Mouse (Mus musculus): Measurements from ENCODE around the gene Kif18a. TPM values are rescaled to one million over a fixed set of nuclear protein-coding genes. Genes with fewer than 3 reads are reported as not detected.

Kif18a gene
- polyA plus RNA-seq (2012), result 1.0 and 1.3 TPM in 2 replicates

DNA sequence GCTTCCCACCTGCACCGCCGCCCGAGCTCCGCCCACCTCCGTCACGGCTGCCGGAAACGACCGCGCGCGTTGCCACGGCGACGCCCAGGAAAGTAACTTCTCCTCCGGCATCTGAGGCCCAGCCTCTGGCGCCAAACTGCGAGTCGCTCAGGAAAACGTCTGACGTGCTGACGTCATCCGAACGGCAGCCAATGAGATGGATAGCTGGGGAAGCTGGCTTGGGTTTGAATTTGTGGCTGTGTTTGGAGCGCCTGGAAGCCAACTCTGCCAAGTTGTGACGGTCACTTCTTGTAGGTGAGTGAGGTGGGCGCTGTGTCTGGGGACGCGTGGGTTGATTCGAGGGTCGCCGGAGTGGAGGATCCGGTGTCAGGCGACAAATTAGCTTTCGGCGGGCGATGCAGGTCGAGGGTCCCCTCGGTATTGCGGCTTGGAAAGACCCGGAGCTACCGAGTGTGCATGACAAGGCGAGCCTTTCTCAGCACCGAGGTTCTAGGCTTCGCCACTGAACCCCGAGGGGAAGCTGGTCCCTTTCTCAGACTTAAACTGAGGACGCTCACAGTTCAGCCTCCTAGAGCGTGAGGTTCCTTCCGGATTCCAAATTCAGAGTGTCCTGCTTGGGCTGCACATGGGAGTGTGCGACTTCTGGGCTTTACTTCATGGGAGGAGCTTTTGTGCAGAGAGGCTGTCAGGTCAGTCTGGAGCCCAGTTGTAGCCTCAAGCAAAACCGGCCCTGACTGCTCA is at the start of gene Kif18a, which contains the start of gene Mettl15:
Gene Kif18a (plus strand): TSS at position 139 of the 741 bp plus-strand sequence.
Gene Mettl15 (minus strand): TSS at position 149 of the 741 bp plus-strand sequence.
- no peak for TF ChIP-seq GATA1 (IDR thresholded peaks at IDR 0.05; ENCODE audit: low read length)

- TF ChIP-seq GATA1 (IDR thresholded peaks at IDR 0.05; ENCODE audit: low read length), result no peak
Measured at GRCm38 (mm10) chr2:109233876-109234275, 46.7 kb upstream of the Kif18a start.

DNA sequence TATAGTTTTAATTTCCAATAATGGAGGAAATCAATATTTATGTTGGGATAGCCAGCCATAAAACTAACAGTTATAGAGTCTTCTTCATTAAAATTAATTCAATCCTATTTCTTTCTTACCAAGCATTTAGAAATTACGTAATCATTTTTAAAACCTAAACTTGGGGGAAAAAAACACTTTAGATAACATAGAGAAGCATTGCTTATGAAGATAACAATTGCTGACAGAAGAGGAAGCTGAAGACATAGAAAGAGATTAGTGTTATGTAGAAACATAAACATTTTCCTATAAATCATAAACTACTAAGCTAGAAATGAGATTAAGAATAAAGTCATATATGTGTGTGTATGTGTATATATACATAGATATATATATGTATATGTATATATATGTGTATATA is 44.8 kb upstream of the Kif18a start:
- no peak for TF ChIP-seq GATA1 (IDR thresholded peaks at IDR 0.05; ENCODE audit: low read length)

DNA sequence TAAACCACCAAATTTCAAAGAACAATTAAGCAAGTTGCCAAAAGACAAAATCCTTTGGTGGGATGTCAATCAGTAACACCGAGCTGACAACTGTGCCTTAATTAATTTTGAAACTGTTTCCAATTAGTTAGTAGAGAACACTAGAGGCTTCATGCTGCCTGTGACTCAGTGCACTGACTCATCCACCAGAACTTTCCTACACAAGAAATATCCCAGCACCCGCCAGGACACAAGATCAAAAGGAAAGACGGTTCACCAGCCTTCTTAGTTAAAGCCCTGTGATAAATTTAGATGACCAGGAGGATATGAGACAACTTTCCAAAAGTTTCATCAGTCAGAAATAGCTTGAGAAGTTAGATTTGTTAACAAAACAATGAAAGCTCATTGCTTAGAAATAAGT is 38.6 kb upstream of the Kif18a start:
- no peak for TF ChIP-seq GATA1 (IDR thresholded peaks at IDR 0.05; ENCODE audit: low read length)

DNA sequence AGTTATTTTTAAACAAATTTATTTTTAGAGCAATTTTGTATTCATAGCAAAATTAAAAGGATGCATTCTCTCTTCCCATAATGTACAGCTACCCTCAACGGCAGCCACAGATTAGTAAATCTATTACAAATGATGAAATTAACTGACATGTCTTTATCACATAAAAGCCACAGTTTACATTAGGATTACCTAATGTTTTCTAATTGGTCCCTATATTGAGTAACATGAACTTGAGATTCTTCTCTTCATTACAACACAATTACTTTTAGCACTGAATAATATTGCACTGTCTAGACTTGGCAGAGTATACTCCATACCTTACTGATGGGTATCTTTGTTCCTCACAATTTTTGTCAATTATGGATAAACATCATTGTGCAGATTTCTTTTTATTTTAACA is 17.8 kb upstream of the Kif18a start:
- TF ChIP-seq GATA1 (IDR thresholded peaks at IDR 0.05; ENCODE audit: low read length), result no peak

DNA sequence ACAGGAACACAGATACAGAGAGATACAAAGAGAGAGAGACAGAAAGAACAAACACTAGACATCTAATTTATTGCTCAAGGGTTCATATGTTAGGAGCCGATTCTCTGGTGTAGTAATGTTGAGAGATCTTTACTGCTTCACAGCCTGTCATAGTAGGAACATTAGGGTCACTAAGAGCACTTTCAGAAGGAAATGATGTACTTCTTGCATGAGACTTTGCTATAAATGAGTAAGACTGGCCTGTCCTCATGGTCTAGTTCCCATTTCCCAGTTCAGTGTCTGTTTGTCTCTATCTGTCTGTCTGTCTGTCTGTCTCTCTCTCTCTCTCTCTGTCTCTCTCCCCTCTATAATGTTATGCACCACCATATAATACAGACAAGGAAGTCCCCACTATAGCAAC is 7.4 kb upstream of the Kif18a start:
- TF ChIP-seq GATA1 (IDR thresholded peaks at IDR 0.05; ENCODE audit: low read length), result no peak

DNA sequence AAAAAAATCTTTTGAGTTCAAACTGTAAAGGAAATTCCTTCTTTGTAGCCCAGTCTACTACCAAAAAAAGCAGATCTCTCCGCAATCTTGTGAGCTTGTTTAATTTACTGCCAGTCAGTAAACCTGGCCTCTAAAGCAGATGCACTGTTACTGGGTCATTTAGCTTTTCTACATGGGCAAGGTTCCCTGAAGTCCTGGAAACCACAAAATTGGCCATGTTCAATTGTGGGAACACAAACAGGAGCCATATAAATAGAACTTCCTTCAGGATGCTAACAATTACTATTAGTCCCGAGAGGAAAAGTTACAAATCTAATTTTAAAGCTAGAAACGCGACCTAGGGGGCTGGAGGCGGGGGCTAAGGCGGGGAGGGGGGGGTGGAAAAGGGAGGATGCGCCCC is 2.9 kb upstream of the Kif18a start:
- TF ChIP-seq GATA1 (IDR thresholded peaks at IDR 0.05; ENCODE audit: low read length), result no peak

DNA sequence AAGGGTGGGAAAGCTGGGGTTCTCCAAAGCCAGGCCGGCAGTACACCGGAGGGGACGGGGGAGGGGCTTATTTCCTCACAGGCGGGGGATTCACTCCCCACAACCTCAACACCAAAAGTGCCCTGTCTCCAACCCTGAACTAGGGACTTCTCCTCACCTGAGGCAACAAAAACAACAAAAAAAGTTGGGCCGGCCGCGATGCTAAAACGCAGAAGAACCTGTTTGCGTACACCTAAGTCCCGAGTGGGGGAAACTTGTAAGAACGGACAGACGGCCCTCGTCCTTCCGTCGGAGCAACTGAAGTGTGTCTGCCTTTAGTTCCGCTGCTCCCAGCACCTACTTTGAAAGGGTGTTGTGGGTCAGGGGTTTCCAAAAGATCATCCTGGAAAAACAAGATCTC is 2.5 kb upstream of the Kif18a start:
- TF ChIP-seq GATA1 (IDR thresholded peaks at IDR 0.05; ENCODE audit: low read length), result no peak

GRCm38 (mm10) chr2:109280272-109280599 is 302 bp upstream of the Kif18a start:
- no peak for TF ChIP-seq GATA1 (IDR thresholded peaks at IDR 0.05; ENCODE audit: low read length)

DNA sequence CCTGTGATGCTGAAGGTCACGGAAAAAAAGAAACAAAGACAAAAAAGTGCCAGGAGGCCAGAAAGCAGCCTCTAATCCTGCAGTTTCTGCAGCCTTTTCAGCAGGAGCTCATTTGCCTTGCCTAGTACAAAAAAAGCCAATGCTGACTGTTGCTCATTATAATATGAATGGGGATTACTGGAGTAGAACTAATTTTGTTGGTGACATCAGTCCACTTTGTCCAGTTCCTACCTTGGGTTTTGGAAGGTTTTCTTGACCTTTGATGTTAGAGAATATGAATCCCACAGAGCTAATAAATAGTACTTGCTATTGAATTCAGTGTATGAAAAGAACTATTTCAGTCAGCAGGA is 778 bp downstream of the Kif18a start:
- TF ChIP-seq GATA1 (IDR thresholded peaks at IDR 0.05; ENCODE audit: low read length), result no peak

- no peak for TF ChIP-seq GATA1 (IDR thresholded peaks at IDR 0.05; ENCODE audit: low read length)
Measured at GRCm38 (mm10) chr2:109284121-109284520, 3.6 kb downstream of the Kif18a start.

- TF ChIP-seq GATA1 (IDR thresholded peaks at IDR 0.05; ENCODE audit: low read length), result no peak
Measured at GRCm38 (mm10) chr2:109289327-109289726, 8.8 kb downstream of the Kif18a start.

DNA sequence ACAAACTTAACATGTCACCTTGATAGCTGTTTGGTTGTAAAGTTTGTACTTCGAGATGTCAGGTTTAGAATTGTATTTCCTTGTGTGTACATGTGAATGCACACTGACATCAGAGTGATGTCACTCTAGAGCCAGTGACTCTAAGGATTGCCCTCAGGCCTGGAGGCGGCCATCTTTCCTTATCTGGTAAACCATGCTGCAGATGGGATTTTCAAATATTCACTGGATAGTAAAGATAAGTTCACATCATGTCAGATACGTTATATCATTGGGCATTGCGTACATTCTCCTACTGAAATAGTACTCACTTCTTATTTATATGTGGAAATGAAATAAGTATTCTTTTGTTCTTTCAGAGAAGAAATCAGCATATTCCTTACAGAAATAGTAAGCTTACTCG is 15.7 kb downstream of the Kif18a start:
- TF ChIP-seq GATA1 (IDR thresholded peaks at IDR 0.05; ENCODE audit: low read length), result peak; percentile 54

DNA sequence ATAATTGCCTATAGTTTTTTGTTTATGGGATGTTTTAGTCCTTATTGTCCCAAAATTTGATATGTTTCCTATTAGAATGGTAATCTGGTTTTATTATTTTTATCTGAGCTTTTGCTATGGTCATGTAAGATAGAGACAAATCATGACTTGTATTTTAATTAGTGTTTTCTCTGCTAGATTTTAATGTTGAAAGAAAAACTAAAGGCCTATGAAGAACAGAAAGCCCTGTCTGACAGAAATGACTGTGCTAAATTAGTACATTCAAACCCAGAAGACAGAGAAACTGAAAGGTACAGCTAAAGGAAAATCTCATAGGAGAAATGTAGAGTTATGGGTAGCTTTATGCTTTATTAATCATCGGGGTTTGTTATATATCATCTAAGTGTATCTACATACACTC is 17.6 kb downstream of the Kif18a start:
- TF ChIP-seq GATA1 (IDR thresholded peaks at IDR 0.05; ENCODE audit: low read length), result no peak

DNA sequence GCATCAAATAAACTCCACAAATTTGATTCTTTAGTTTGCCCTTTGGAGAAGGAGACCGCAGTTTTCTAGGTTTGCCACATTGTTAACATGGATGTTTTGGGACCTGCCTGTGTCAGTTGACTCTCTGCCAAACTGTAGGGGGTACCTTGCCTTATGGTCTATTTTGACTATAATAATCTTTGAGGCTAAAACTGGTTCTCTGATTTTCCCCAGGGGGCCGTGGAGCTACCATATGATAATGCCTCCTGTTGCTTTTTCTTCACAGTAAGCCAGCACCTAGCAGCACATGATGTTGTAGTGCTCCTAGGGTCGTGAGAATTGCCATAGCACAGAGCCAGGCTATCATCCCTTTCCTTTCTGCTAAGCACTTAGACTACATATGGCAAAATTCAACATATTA is 21.7 kb downstream of the Kif18a start:
- TF ChIP-seq GATA1 (IDR thresholded peaks at IDR 0.05; ENCODE audit: low read length), result no peak

- TF ChIP-seq GATA1 (IDR thresholded peaks at IDR 0.05; ENCODE audit: low read length), result no peak
Measured at GRCm38 (mm10) chr2:109303638-109304037, 23.1 kb downstream of the Kif18a start.

DNA sequence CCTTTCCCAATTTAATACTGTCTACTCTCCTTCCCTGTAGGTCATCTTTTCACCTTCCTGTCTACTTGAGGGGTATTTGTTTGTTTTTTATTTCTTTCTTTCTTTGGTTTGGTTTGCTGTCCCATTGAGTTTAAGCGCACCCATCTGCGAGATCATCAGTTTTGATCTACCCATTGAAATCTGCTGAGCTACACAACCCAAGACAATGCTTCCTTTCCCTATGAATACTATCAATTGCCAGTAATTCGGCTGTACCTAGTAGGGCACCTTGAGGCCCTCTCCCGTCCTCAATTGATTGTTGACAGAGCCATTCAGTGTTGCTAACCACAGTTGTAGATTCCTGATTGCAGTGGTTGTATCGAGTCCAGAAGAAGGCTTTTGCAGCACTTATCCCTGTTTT is 30.8 kb downstream of the Kif18a start:
- TF ChIP-seq GATA1 (IDR thresholded peaks at IDR 0.05; ENCODE audit: low read length), result no peak

DNA sequence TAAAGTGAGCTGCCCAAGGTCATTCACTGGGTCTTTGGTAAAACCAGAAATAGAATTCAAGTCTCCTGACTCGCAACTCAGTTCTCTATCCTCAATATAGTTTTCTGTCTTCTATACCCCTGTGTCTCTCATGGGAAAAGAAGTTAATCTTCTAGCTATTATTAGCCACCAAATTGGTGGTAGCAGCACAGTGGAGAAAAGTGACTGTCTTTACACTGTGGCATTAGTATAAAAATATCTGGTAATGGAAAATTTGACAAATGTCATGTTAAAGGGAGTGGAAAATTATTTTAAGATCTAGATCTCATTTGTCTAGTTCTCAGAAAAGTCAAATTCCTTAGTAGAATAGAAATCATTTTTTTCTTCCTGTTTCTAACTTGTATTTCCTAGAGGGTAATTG is 51.3 kb downstream of the Kif18a start:
- TF ChIP-seq GATA1 (IDR thresholded peaks at IDR 0.05; ENCODE audit: low read length), result no peak

Measured in G1E-ER4 (cell line).